28 mouse cellular contexts compared by ENCODE assay signal in genomic region chr7:30803256-30803655, GRCm38 (mm10). TPM values are rescaled to one million over a fixed set of nuclear protein-coding genes. Genes with fewer than 3 reads are reported as not detected.
DNase-seq lines count a peak whose midpoint lies in the region; ATAC-seq and TF ChIP-seq lines count a peak whose summit lies in the region.
"Had no signal": no experiment of that assay in that cellular context is flagged by ENCODE, and none has a peak within 500 bp of the region (broad histone marks: within the 10 kb centered on the region; RNA-seq: fewer than 3 reads in every experiment).

No protein-coding gene starts in this region.

- DNase-seq in ZHBTc4 (ENCODE audit: low read depth, low spot score): peak; percentile 60
- DNase-seq in stomach, postnatal 0 days (ENCODE audit: low spot score): no peak
- no peak for DNase-seq in left cerebral cortex, postnatal 10 days (ENCODE audit: extremely low spot score in 1 of 2, low spot score in 2 of 2)
- DNase-seq in hindbrain, embryonic 11.5 days (ENCODE audit: low spot score): no peak
- DNase-seq: adrenal gland, postnatal 10 days; cerebellum, adult 11 months; cerebellum, adult 8-10 months; cerebellum, postnatal 14 days; embryo, embryonic 11 days; gastrocnemius, postnatal 14 days; heart, adult 2 months; heart, postnatal 14 days had no signal

- H3K9ac ChIP-seq in ES-Bruce4 (ENCODE audit: low read depth, poor library complexity, severe bottlenecking): no peak overlapping the region
- H3K9ac ChIP-seq in stomach, postnatal 0 days (ENCODE audit: low read length): no peak overlapping the region
- H3K9ac ChIP-seq in hindbrain, embryonic 11.5 days (ENCODE audit: low read depth, low read length): no peak overlapping the region
- H3K9ac ChIP-seq: embryonic facial prominence, embryonic 15.5 days; heart, embryonic 15.5 days; hindbrain, embryonic 15.5 days had no signal

- H3K4me2 ChIP-seq in stomach, postnatal 0 days (replicated peaks; ENCODE audit: low read depth): no peak overlapping the region
- no peak overlapping the region for H3K4me2 ChIP-seq in hindbrain, embryonic 11.5 days (replicated peaks; ENCODE audit: low read depth, low read length)
- H3K4me2 ChIP-seq: embryonic facial prominence, embryonic 15.5 days; heart, embryonic 11.5 days; heart, embryonic 15.5 days; hindbrain, embryonic 15.5 days had no signal

- no peak for TF ChIP-seq POLR2A in ES-Bruce4 (IDR thresholded peaks at IDR 0.05; ENCODE audit: insufficient read depth, low read length)

- no peak for ATAC-seq in stomach, postnatal 0 days (ENCODE audit: low FRiP score, low TSS enrichment)
- ATAC-seq in hindbrain, embryonic 11.5 days (ENCODE audit: low FRiP score): no peak
- ATAC-seq: forebrain, embryonic 16.5 days; inflammation-experienced regulatory T-cells, adult 6 months had no signal

- H3K27me3 ChIP-seq in E14TG2a.4 (ENCODE audit: insufficient read depth, low read length): peaks cover 12% of the 10 kb centered on the region
- no peaks in the 10 kb centered on the region for H3K27me3 ChIP-seq in ES-Bruce4 (ENCODE audit: control insufficient read depth, insufficient read depth, low read length, poor library complexity, severe bottlenecking)
- no peaks in the 10 kb centered on the region for H3K27me3 ChIP-seq in stomach, postnatal 0 days (ENCODE audit: control insufficient read depth, insufficient read depth, low read length)
- no peaks in the 10 kb centered on the region for H3K27me3 ChIP-seq in hindbrain, embryonic 11.5 days (ENCODE audit: control insufficient read depth, insufficient read depth, low read length)
- H3K27me3 ChIP-seq: embryonic facial prominence, embryonic 15.5 days; heart, embryonic 15.5 days; hindbrain, embryonic 15.5 days had no signal

- TF ChIP-seq CTCF in E14TG2a.4 (conservative IDR thresholded peaks at IDR 0.05; ENCODE audit: low read length) (peak; percentile 29), ES-Bruce4 (IDR thresholded peaks at IDR 0.05; ENCODE audit: low read depth, low read length) (peak; percentile 5)
- peak; percentile 32; the same call in 1 of the 2 replicates for TF ChIP-seq CTCF in stomach, postnatal 0 days (IDR thresholded peaks at IDR 0.05; ENCODE audit: low read depth)

- H3K27ac ChIP-seq in ES-Bruce4 (ENCODE audit: insufficient read depth, low read length): no peak overlapping the region
- H3K27ac ChIP-seq in stomach, postnatal 0 days (replicated peaks): peak overlapping the region; percentile 83; the same call in 1 of the 2 replicates
- no peak overlapping the region for H3K27ac ChIP-seq in hindbrain, embryonic 11.5 days (ENCODE audit: low read depth, low read length)
- H3K27ac ChIP-seq: embryonic facial prominence, embryonic 15.5 days; forebrain, embryonic 10.5 days; heart, adult 2 months; heart, embryonic 15.5 days; hindbrain, embryonic 15.5 days had no signal

- no peak for TF ChIP-seq EP300 in ES-Bruce4 (IDR thresholded peaks at IDR 0.05; ENCODE audit: insufficient read depth, low read depth, low read length)
- TF ChIP-seq EP300 in stomach, postnatal 0 days (optimal IDR thresholded peaks at IDR 0.05): no peak

- no peak overlapping the region for H3K4me3 ChIP-seq in E14TG2a.4 (replicated peaks; ENCODE audit: low read length)
- no peak overlapping the region for H3K4me3 ChIP-seq in ES-Bruce4 (ENCODE audit: low read depth, low read length)
- H3K4me3 ChIP-seq in stomach, postnatal 0 days (ENCODE audit: low read depth, low read length): no peak overlapping the region
- H3K4me3 ChIP-seq in hindbrain, embryonic 11.5 days (ENCODE audit: low read depth, low read length): no peak overlapping the region
- H3K4me3 ChIP-seq: embryonic facial prominence, embryonic 15.5 days; erythroblast, embryonic 14.5 days; forebrain, embryonic 10.5 days; heart, adult 2 months; heart, embryonic 15.5 days; hindbrain, embryonic 15.5 days had no signal

- intact Hi-C loops in left cerebral cortex, postnatal 10 days (cut with DNase I): no loop called here

- H3K36me3 ChIP-seq in E14TG2a.4 (ENCODE audit: insufficient read depth, low read length): no peaks in the 10 kb centered on the region
- no peaks in the 10 kb centered on the region for H3K36me3 ChIP-seq in ES-Bruce4 (ENCODE audit: control insufficient read depth, insufficient read depth, low read length, poor library complexity, severe bottlenecking)
- no peaks in the 10 kb centered on the region for H3K36me3 ChIP-seq in stomach, postnatal 0 days (ENCODE audit: control insufficient read depth, insufficient read depth, low read length)
- H3K36me3 ChIP-seq in hindbrain, embryonic 11.5 days (ENCODE audit: control insufficient read depth, insufficient read depth, low read length): no peaks in the 10 kb centered on the region
- H3K36me3 ChIP-seq: embryonic facial prominence, embryonic 15.5 days; forebrain, embryonic 10.5 days; heart, embryonic 15.5 days; hindbrain, embryonic 15.5 days had no signal

- H3K4me1 ChIP-seq in E14TG2a.4 (replicated peaks; ENCODE audit: low read depth, low read length): peaks cover 13% of the 10 kb centered on the region
- H3K4me1 ChIP-seq in ES-Bruce4 (ENCODE audit: control insufficient read depth, insufficient read depth, low read length): no peaks in the 10 kb centered on the region
- H3K4me1 ChIP-seq in stomach, postnatal 0 days (replicated peaks; ENCODE audit: control insufficient read depth, insufficient read depth): no peaks in the 10 kb centered on the region
- H3K4me1 ChIP-seq in hindbrain, embryonic 11.5 days (replicated peaks; ENCODE audit: control insufficient read depth, insufficient read depth, low read length): no peaks in the 10 kb centered on the region
- H3K4me1 ChIP-seq: embryonic facial prominence, embryonic 15.5 days; forebrain, embryonic 10.5 days; heart, embryonic 15.5 days; hindbrain, embryonic 15.5 days had no signal

- H3K9me3 ChIP-seq in E14TG2a.4 (ENCODE audit: low read length) (peaks cover 17% of the 10 kb centered on the region), ES-Bruce4 (replicated peaks; ENCODE audit: control insufficient read depth, insufficient read depth, low read length, poor library complexity, severe bottlenecking) (peaks cover 9% of the 10 kb centered on the region; the same call in 1 of the 2 replicates)
- 0 out of 2 replicates have a peak, but pooled peaks cover 2% of the 10 kb centered on the region for H3K9me3 ChIP-seq in stomach, postnatal 0 days (ENCODE audit: control insufficient read depth, low read length)
- no peaks in the 10 kb centered on the region for H3K9me3 ChIP-seq in hindbrain, embryonic 11.5 days (ENCODE audit: control insufficient read depth, low read length)
- H3K9me3 ChIP-seq: embryonic facial prominence, embryonic 15.5 days; hindbrain, embryonic 15.5 days had no signal

- 89% methylated on average over 3 of the region's 3 CpGs for WGBS in stomach, postnatal 0 days
- 93% methylated on average over 3 of the region's 3 CpGs for WGBS in hindbrain, embryonic 11.5 days

RNA-seq across cellular contexts. Expression of gene Krtdap, which starts 15.6 kb away (rescaled TPM):
- polyA plus RNA-seq in ES-Bruce4 (2011; ENCODE audit: insufficient read depth, insufficient read length, low read depth, missing spikeins): 5.0 and 9.1 TPM in 2 replicates
- polyA plus RNA-seq in stomach, postnatal 0 days (2015; fragmentation: Nextera tagmentation; extraction: Ambion mirVana): 12,744 and 13,054 TPM in 2 replicates
- not detected for total RNA-seq in left cerebral cortex, postnatal 10 days (2021)
- not detected in 2 replicates for polyA plus RNA-seq in hindbrain, embryonic 11.5 days (2014; fragmentation: Nextera tagmentation; extraction: Ambion mirVana)
- total RNA-seq: common myeloid progenitor, adult 5-6 weeks; heart, adult 2 months; heart, postnatal 14 days; hematopoietic stem cell, adult 5-6 weeks had no signal
- polyA plus RNA-seq: embryonic facial prominence, embryonic 11.5 days; erythroblast, embryonic 14.5 days; forebrain, embryonic 10.5 days; forebrain, embryonic 16.5 days; frontal cortex, adult 2 months; heart, adult 2 months; heart, embryonic 11.5 days; inflammation-experienced regulatory T-cells, adult 6 months had no signal

RNA-seq across cellular contexts. Expression of gene Ffar2, which starts 20.3 kb away (rescaled TPM):
- not detected in 2 replicates for polyA plus RNA-seq in ES-Bruce4 (2011; ENCODE audit: insufficient read depth, insufficient read length, low read depth, missing spikeins)
- 1.7 TPM in 2 replicates for polyA plus RNA-seq in stomach, postnatal 0 days (2015; fragmentation: Nextera tagmentation; extraction: Ambion mirVana)
- under 1 TPM in 1 of 2 experiments, not detected in 1; 0.69 TPM for total RNA-seq in left cerebral cortex, postnatal 10 days (2021)
- 0.20 TPM in 1 of 2 replicates, not detected in the other for polyA plus RNA-seq in hindbrain, embryonic 11.5 days (2014; fragmentation: Nextera tagmentation; extraction: Ambion mirVana)
- total RNA-seq: heart, adult 2 months had no signal
- polyA plus RNA-seq: embryonic facial prominence, embryonic 11.5 days; embryonic facial prominence, embryonic 15.5 days; erythroblast, embryonic 14.5 days; forebrain, embryonic 10.5 days; forebrain, embryonic 16.5 days; heart, embryonic 11.5 days had no signal

RNA-seq across cellular contexts. Expression of gene Dmkn, which starts 39.7 kb away (rescaled TPM):
- polyA plus RNA-seq in ES-Bruce4 (2011; ENCODE audit: insufficient read depth, insufficient read length, low read depth, missing spikeins): 0.70 and 0.99 TPM in 2 replicates
- 1,959 and 2,038 TPM in 2 replicates for polyA plus RNA-seq in stomach, postnatal 0 days (2015; fragmentation: Nextera tagmentation; extraction: Ambion mirVana)
- total RNA-seq in left cerebral cortex, postnatal 10 days (2021): 1 to 10 TPM; 1.4 to 1.5 TPM
- polyA plus RNA-seq in hindbrain, embryonic 11.5 days (2014; fragmentation: Nextera tagmentation; extraction: Ambion mirVana): 0.34 and 0.73 TPM in 2 replicates
- total RNA-seq: hematopoietic stem cell, adult 5-6 weeks had no signal
- polyA plus RNA-seq: embryonic facial prominence, embryonic 11.5 days; erythroblast, embryonic 14.5 days; forebrain, embryonic 10.5 days; inflammation-experienced regulatory T-cells, adult 6 months had no signal

RNA-seq across cellular contexts. Expression of gene Sbsn, which starts 52.0 kb away (rescaled TPM):
- polyA plus RNA-seq in ES-Bruce4 (2011; ENCODE audit: insufficient read depth, insufficient read length, low read depth, missing spikeins): 12.4 and 14.6 TPM in 2 replicates
- 438 and 453 TPM in 2 replicates for polyA plus RNA-seq in stomach, postnatal 0 days (2015; fragmentation: Nextera tagmentation; extraction: Ambion mirVana)
- total RNA-seq in left cerebral cortex, postnatal 10 days (2021): 1 to 10 TPM; 9.5 to 9.8 TPM
- 0.39 and 0.42 TPM in 2 replicates for polyA plus RNA-seq in hindbrain, embryonic 11.5 days (2014; fragmentation: Nextera tagmentation; extraction: Ambion mirVana)
- total RNA-seq: common myeloid progenitor, adult 5-6 weeks had no signal

RNA-seq across cellular contexts. Expression of gene Ffar3, which starts 52.7 kb away (rescaled TPM):
- polyA plus RNA-seq in ES-Bruce4 (2011; ENCODE audit: insufficient read depth, insufficient read length, low read depth, missing spikeins): not detected in 2 replicates
- polyA plus RNA-seq in stomach, postnatal 0 days (2015; fragmentation: Nextera tagmentation; extraction: Ambion mirVana): 0.22 and 0.30 TPM in 2 replicates
- total RNA-seq in left cerebral cortex, postnatal 10 days (2021): not detected
- polyA plus RNA-seq in hindbrain, embryonic 11.5 days (2014; fragmentation: Nextera tagmentation; extraction: Ambion mirVana): not detected in 2 replicates
- total RNA-seq: common myeloid progenitor, adult 5-6 weeks; gastrocnemius, postnatal 14 days; heart, adult 2 months; heart, postnatal 14 days; hematopoietic stem cell, adult 5-6 weeks had no signal
- polyA plus RNA-seq: brain, embryonic 14.5 days; embryonic facial prominence, embryonic 11.5 days; embryonic facial prominence, embryonic 15.5 days; erythroblast, embryonic 14.5 days; forebrain, embryonic 10.5 days; forebrain, embryonic 16.5 days; frontal cortex, adult 2 months; gonadal fat pad, adult 2 months; heart, adult 2 months; heart, embryonic 11.5 days; heart, embryonic 15.5 days; hindbrain, embryonic 15.5 days had no signal

Comparison
In these comparisons a context has a peak if more than half of its experiments do, and no peak if none do; other contexts are left out.
1. RNA of gene Krtdap, which starts 15.6 kb away (polyA plus RNA-seq): 12,744 to 13,054 TPM in stomach, postnatal 0 days; 5.0 to 9.1 TPM in ES-Bruce4 and not detected in hindbrain, embryonic 11.5 days; every median in the first group is over 1,000 times any median in the second.
2. RNA of gene Dmkn, which starts 39.7 kb away (polyA plus RNA-seq): 1,959 to 2,038 TPM in stomach, postnatal 0 days; 0.70 to 0.99 TPM in ES-Bruce4 and 0.34 to 0.73 TPM in hindbrain, embryonic 11.5 days; every median in the first group is over 100 times any median in the second.
3. Peak in every context shown above with its lines, with median percentiles within 50 percentile points of each other: CTCF ChIP-seq.